Mouse (Mus musculus) c-Kit-positive CD71-negative TER-119-negative erythroid progenitor cells, embryonic 14.5 days (primary cell): ENCODE data around the gene Bri3.
A peak's percentile ranks its signal among the peaks of the same experiment; 100 is the strongest.

Experiments
- DNase-seq: peaks from one replicate; pipeline ENCODE4 v3.0.0-alpha.2; 2013; ENCODE audit warnings: low read depth

Gene Bri3

DNA sequence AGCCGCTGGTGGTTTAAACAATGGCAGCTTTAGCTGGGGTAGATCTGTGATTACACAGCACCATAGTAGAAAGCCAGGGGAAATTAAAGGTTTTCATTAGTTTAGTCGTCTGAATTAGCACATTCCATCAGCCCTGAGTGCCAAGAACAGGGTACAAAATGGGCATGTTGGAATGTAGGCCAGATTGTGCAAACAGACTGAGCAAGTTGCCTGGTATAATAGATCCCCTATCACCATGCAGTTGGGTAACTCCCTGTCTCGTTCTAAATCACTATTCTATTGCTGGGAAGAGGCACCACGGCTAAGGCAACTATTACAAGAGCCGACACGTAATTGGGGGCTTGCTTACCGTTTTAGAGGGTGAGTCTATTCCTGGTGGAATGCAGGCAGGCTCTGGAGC is 9.5 kb upstream of the Bri3 start:
- no peak for DNase-seq

- DNase-seq: no peak
These were observed 5.3 kb upstream of the Bri3 start for GRCm38 (mm10) chr5:144238969-144239368.

- DNase-seq: no peak
These were observed 1.4 kb downstream of the Bri3 start for GRCm38 (mm10) chr5:144245592-144245991.

GRCm38 (mm10) chr5:144246669-144247068 is 2.4 kb downstream of the Bri3 start:
- no peak for DNase-seq

- no peak for DNase-seq
These were observed 3.1 kb downstream of the Bri3 start for GRCm38 (mm10) chr5:144247307-144247706.

DNA sequence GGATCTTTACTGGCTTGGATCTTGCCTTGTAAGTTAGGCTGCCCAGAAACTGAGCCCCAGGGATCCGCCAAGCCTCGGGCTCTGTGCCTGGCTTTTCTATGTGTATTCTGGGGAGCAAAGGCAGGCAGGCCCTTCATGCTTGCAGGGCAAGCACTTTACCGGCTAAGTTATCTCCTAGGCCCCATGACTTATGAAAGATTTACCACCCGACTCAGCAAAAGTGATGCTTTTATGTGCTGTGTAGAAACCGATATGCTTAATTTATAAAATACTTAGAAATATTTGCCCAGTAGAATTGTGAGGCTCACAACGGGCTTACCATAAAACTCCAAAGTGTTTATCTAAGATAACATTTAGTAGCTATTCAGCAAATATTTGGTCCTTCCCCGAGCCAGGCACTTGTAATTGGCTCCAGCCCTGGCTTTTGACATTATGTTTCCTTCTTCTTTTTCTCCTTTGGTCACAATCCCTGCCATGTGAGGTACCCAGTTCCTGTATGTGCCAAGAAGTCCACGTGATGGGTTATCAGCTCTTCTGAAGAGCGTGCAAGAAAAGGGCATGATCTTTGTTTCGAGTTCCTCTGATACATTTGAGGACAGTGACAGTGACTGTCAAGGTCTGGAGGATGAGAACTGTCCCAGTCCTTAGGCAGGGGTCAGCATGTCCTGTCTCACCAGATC is 3.8 kb downstream of the Bri3 start:
- no peak for DNase-seq

DNA sequence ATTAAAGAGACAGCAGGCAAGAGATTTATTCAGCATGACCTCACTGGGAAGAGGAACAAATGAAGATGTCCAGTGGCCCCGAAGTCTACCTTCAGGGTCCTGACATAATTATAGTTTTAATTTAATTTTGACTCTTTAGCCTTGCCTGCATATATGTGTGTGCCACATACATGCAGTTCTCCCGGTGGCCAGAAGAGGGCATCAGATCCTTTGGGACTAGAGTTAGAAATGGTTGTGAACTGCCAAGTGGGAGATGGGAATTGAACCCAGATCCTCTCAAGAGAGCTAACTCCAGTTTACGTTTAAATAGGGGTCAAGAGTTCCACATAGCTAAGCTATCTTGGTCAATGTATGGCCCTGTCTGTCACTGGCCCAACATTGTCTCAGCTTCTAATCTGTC is 5.6 kb downstream of the Bri3 start:
- DNase-seq: no peak

GRCm38 (mm10) chr5:144251876-144252577 is 7.8 kb downstream of the Bri3 start:
- no peak for DNase-seq

DNA sequence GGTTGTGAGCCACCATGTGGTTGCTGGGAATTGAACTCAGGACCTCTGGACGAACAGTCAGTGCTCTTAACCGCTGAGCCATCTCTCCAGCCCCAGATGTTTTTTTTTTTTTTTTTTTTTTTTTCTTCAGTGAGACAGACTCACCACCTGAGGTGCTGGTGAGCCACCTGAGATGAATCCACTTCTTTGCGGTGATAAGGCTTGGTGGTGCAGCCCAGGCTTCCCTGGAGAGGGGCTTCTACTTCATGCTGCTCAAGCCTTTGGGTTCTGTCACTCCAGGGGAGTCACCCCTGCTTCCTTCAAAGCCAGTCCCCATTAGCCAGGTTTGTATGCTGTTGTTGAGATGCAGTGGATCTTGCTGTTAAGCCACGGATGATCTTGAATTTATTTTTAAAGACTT is 9.0 kb downstream of the Bri3 start:
- DNase-seq: no peak

DNA sequence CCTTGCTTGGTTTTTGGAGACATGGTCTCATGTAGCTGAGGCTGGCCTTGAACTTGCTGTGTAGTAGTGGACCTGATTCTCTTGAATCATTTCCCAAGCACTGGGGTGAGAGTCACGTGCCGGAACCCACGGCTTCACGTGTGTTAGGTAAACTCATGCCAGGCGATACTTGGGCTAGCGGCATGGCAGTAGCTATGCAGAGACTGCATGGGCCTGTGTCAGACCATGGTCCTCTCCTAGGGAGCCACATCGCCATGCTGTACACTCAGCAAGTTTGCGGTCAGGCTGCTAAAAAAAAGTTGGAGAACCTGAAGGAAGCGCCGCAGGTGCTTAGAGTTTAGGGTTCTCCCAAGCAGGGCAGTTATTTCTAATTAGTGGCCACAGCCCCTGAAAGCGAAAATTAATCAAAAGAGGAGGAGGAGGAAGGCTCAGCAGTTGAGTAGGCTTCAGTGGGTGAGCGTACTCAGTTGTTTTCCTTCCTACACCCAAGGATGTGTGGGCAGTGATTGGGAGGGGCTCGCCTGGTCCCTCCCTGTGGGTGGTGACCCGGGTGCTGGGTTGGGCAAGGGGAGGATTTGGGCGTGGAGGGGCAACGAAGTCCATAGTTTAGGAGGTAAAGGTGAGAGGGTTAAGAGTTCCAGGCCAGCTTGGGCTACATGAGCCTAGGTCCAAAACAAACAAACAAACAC is 10.0 kb downstream of the Bri3 start:
- no peak for DNase-seq

- DNase-seq: peak; percentile 79
These were observed 10.8 kb downstream of the Bri3 start for GRCm38 (mm10) chr5:144254811-144255631.

- no peak for DNase-seq
These were observed 11.6 kb downstream of the Bri3 start for GRCm38 (mm10) chr5:144255632-144256540.

DNA sequence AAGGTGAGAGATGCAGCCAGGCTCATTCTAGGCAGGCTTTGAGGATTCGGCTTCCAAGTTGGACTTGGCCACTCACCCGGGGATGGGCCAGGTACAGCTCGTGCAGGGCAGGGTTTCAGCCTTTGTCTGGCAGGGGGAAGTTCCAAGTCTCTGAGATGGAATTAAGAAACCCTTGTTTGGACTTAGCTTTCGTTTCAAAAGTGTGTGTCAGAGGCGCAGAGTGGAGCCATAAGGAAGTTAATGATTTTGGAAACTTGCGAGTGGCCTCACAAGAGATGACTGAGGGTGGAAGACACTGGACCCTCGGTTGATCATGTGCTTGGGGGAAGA is 12.3 kb downstream of the Bri3 start:
- DNase-seq: no peak

DNA sequence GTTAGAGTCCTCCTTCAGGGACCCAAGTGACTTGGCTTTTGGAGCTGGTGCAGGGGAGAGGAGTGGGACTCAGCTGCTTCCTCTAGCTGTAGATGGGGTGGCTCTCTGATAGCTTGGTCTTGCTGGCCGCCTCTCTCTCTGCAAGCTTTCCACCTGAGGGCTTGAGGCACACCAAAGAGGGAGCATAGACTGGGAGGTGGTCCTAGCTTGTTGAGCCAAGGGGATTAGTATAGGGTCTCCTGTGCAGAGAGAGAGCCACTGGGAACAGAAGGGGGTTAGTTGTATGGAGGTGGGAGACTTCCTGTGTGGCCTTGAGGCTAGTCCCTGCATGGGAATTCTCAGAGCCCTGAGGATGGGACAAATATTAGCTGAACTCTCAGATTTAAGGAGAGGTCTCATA is 12.7 kb downstream of the Bri3 start:
- no peak for DNase-seq

- DNase-seq: no peak
These were observed 13.3 kb downstream of the Bri3 start for GRCm38 (mm10) chr5:144257451-144258110.

DNA sequence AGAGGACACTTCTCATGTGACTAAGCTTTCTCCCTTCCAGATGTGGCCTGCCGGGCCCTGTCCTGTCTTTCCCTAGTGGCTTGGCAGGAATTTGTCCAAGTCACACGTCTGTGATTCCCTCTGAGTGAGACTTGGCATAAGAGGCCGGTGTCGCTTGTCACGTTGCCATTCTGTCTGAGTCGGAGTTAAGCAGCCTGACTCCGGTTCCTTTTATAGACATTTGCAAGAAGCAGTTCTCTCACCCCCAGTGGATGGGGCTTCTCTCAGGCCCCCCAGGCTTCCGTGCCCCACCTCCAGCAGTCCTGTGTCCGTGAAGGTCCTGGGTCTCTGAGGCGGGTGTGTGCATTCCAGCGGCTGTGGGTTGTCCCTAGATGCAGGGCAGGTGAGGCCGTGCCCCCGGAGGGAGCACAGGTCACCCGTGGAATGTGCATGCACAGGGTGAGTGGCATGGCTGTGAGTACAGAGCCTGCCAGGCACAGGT is 13.9 kb downstream of the Bri3 start:
- no peak for DNase-seq

DNA sequence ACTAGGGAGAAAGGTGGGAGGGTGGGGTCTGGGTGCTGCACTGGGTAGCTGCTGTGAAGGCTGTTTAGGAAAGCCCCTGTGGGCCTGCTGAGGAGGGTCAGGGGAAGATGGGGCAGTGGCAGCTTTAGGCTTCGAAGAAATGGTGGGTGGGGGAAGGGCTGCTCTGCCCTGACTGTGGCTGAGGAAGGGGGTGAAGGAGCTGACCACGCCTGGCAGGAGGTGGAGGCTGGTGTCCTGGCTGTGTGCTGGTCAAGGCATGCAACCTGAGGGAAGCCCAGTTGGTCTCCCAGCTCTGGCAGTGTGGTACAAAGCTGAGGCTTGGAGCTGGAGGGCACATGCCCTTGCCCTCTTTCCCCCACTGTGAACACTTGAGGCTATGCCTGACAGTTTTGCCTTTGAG is 14.4 kb downstream of the Bri3 start:
- no peak for DNase-seq

- no peak for DNase-seq
These were observed 15.0 kb downstream of the Bri3 start for GRCm38 (mm10) chr5:144259228-144259627.

DNA sequence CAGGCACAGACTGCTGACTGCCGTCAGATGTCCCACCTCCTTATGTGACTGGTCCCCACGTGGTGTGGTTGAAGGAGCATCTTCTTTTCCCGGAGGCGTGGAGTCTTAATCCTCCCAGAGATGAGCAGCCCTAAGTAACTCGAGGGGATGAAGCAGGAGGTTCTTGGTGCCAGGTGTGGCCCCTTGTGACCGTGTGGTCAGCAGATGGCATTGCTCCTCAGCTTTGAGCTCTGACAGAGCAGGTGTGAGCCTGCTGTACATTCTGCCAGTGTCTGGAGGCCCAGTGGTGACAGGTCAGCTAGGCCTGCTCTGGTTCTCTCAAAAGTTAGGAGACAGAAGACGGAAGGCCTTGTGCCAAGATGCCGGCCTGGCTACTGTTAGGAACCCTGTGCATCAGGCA is 16.2 kb downstream of the Bri3 start:
- no peak for DNase-seq

DNA sequence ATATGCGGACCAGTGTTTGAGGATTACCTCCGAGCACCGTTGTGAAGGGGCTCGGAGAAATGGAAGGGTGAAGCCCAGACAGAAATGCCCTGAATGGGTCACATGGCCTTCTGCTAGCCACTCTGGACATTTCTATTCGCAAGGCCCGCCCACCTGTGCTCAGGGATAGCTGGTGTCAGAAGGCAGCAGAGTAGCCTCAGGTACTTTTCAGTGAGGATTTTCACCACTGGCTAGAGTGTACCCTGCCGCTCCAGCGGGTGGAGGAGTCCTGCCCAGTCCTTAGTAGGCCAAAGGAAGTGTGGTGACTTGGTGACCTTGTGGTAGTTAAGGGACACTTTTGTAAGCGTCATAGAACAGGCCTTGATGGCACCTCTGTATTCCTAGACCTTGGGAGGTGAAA is 17.1 kb downstream of the Bri3 start:
- DNase-seq: no peak

- no peak for DNase-seq
These were observed 17.6 kb downstream of the Bri3 start for GRCm38 (mm10) chr5:144261829-144262228.
